Mouse (Mus musculus): ENCODE measurements around the gene Akap7. TPM values are rescaled to one million over a fixed set of nuclear protein-coding genes. Genes with fewer than 3 reads are reported as not detected.
A peak's percentile ranks its signal among the peaks of the same experiment; 100 is the strongest.

Gene Akap7
- polyA plus RNA-seq, 1 experiment from 2014 or later = 19.8 TPM

DNA sequence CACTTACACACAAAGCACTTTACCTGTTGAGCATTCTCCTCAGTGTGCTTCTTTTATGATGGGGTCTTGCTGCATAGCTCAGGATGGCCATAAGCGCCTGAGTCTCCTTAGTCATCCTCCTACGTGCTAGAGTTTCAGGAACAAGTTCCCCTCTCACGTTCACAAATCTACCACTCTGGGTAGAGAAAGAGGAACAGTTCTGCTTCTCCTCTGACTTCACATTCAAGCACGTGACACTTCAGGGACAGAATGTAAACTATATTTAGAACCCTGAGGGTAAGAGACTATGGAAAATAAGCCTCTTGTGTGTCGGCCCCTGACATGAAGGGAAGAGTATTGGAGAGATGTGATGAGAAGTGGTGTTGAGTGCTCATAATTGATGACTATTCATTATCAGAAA is 10.7 kb upstream of the Akap7 start:
- Histone ChIP-seq H3K4me2 (no peak overlapping the region), H3K4me3 (no peak overlapping the region), H3K36me3 (no peaks in the 10 kb centered on the region), H3K27me3 (no peaks in the 10 kb centered on the region), H3K27ac (no peak overlapping the region), H3K9me3 (no peaks in the 10 kb centered on the region), H3K9ac (no peak overlapping the region), H3K4me1 (peaks cover 10% of the 10 kb centered on the region)
- ATAC-seq (ENCODE audit: insufficient number of reproducible peaks, insufficient read depth, low FRiP score, low TSS enrichment, low read depth) = no peak
- 69% methylated on average over 5 of the region's 5 CpGs for WGBS

DNA sequence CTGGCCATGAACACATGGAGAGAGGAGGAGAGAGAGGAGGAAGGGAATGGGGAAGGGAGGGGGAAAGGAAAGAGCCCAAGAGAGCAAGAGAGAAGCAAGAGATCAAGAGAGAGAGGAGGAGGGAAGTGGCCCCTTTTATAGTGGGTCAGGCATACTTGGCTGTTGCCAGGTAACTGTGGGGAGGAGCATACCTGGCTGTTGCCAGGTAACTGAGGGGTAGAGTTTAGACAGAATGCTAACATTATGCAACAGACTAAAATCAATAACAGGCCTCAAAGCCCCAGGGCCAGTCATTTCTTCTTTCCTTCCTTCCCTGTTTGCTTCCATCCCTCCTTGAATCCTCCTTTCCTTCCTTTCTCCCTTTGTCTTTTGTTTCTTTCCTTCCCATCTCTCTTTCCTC is 10.0 kb upstream of the Akap7 start:
- Histone ChIP-seq H3K4me1 (peaks cover 16% of the 10 kb centered on the region), H3K36me3 (no peaks in the 10 kb centered on the region), H3K27ac (no peak overlapping the region), H3K4me2 (no peak overlapping the region), H3K9me3 (no peaks in the 10 kb centered on the region), H3K4me3 (no peak overlapping the region), H3K27me3 (no peaks in the 10 kb centered on the region), H3K9ac (no peak overlapping the region)
- no peak for ATAC-seq (ENCODE audit: insufficient number of reproducible peaks, insufficient read depth, low FRiP score, low TSS enrichment, low read depth)

DNA sequence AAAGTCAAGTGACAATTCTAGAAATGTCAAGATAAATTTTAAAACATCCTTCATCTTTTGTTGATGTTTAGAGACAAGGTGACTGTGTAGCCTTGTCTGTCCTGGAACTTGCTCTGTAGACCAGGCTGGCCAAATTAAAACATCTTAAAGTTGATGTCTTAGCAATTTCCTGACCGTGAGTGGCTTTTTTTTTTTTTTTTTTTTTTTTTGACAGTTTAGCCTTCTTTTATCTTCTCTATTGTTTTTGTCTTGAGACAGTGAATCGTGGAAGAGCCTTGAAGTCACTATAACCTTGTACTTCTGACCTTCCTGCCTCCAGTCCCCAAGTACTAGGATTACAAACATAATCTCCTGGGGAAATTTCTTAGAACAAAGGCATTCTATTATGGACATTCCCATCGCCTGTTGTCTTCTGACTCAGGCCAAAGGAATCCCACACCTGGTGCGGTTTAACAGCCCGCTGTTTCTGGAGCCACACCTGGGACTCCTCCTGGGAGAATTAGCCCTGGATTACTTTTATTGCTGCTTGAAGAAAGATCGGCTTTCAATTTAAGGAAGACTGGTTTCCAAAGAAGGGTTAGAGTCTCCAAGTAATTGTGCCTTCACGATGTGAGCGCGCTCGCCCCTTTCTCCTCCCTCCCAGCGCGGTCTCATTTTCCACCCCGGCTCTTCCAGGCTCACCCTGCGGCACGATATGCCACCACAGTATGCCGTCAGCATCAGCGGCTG is 6.3 kb upstream of the Akap7 start:
- H3K4me2 ChIP-seq = peak overlapping the region; percentile 43

DNA sequence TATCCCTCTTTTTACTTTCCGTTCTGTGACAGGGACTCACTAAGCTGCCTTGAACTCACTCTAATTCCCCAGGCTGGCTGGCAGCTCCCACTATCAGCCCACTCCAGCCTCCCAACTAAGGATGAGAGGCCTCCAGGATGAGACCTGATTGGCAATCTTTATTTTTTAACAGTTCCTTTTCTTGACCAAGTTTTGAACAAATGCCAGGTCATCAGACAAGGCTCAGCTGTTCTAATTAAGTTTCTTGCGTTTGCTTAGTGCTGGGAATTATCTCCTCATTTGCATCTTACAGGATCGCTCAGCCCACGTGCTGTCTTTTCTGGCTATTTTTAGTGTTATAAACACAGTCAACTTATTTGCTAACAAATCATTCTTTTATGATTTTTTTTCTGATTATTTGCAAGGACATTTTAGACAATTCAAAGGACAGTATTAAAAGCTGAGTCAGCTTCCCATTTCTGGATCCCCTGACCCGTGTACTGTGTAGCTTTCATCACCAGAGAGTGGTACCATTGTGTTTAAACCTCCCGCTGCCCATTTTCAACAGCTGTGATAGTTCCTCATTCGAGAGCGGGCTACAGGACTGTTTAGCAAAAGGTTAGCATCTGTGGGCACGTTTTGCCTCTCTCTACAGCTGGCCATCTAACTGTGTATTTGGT is 4.0 kb upstream of the Akap7 start:
- no peaks in the 10 kb centered on the region for H3K36me3 ChIP-seq
- 63% methylated on average over 9 of the region's 9 CpGs for WGBS

More for the DNA sequence above, 6.3 kb upstream of the Akap7 start:
- Histone ChIP-seq H3K27me3 (no peaks in the 10 kb centered on the region), H3K9me3 (no peaks in the 10 kb centered on the region), H3K4me3 (no peak overlapping the region), H3K4me1 (peaks cover 20% of the 10 kb centered on the region), H3K9ac (no peak overlapping the region), H3K27ac (no peak overlapping the region), H3K36me3 (no peaks in the 10 kb centered on the region)
- ATAC-seq (ENCODE audit: insufficient number of reproducible peaks, insufficient read depth, low FRiP score, low TSS enrichment, low read depth) = no peak
- 6% methylated on average over 17 of the region's 17 CpGs for WGBS

DNA sequence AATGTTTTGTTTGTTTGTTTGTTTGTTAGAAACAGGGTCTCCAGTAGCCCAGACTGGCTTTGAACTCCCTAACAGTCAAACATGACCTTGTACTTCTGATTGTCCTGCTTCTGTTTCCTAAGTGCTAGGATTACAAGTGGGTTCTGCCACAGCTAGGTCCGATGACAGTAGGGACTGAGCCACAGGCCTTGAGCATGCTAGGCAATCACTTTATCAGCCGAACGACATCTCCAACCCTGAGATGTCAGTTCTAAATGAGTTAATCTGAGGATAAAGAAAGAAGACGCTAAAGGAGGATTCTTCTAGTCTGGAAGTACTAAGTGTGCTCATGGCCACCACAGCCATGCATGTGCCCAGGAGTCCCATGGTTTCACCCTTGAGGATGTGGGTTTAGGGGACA is 3.1 kb upstream of the Akap7 start:
- H3K4me3 ChIP-seq = no peak overlapping the region
- no peak overlapping the region for H3K9ac ChIP-seq
- ATAC-seq (ENCODE audit: insufficient number of reproducible peaks, insufficient read depth, low FRiP score, low TSS enrichment, low read depth) = no peak
- peaks cover 15% of the 10 kb centered on the region for H3K4me1 ChIP-seq
- no peaks in the 10 kb centered on the region for H3K36me3 ChIP-seq
- WGBS = 79% methylated on average over 4 of the region's 4 CpGs
- H3K9me3 ChIP-seq = no peaks in the 10 kb centered on the region
- H3K27me3 ChIP-seq = no peaks in the 10 kb centered on the region
- no peak overlapping the region for H3K27ac ChIP-seq
- H3K4me2 ChIP-seq = no peak overlapping the region

More for the DNA sequence above, 4.0 kb upstream of the Akap7 start:
- Histone ChIP-seq H3K9me3 (no peaks in the 10 kb centered on the region), H3K4me1 (peaks cover 15% of the 10 kb centered on the region), H3K9ac (no peak overlapping the region), H3K4me2 (no peak overlapping the region), H3K27ac (no peak overlapping the region), H3K27me3 (no peaks in the 10 kb centered on the region), H3K4me3 (no peak overlapping the region)
- ATAC-seq (ENCODE audit: insufficient number of reproducible peaks, insufficient read depth, low FRiP score, low TSS enrichment, low read depth) = no peak

DNA sequence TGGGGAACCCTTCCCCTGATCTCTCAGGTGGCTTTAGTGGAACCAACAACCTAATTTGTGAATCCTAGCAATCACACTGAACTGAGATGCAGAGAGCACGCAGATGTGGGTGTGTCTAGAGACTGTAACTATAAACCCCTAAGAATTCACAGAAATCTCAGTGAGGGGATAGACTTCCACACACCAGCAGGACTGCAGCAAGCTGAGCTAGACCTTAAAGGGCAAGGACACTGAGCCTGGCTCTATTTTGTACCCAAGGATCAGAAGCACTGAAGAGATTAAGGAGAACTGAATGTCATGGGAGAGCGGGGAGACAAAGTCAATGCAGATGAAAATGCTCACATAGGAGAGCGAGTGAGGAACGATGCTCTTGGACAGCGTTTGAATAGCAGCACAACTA is 2.3 kb upstream of the Akap7 start:
- H3K9ac ChIP-seq = no peak overlapping the region
- H3K27ac ChIP-seq = no peak overlapping the region
- no peaks in the 10 kb centered on the region for H3K27me3 ChIP-seq
- no peaks in the 10 kb centered on the region for H3K9me3 ChIP-seq
- no peak overlapping the region for H3K4me3 ChIP-seq
- H3K4me2 ChIP-seq = no peak overlapping the region
- WGBS = 72% methylated on average over 5 of the region's 5 CpGs
- peaks cover 19% of the 10 kb centered on the region for H3K4me1 ChIP-seq
- no peaks in the 10 kb centered on the region for H3K36me3 ChIP-seq
- ATAC-seq (ENCODE audit: insufficient number of reproducible peaks, insufficient read depth, low FRiP score, low TSS enrichment, low read depth) = no peak

DNA sequence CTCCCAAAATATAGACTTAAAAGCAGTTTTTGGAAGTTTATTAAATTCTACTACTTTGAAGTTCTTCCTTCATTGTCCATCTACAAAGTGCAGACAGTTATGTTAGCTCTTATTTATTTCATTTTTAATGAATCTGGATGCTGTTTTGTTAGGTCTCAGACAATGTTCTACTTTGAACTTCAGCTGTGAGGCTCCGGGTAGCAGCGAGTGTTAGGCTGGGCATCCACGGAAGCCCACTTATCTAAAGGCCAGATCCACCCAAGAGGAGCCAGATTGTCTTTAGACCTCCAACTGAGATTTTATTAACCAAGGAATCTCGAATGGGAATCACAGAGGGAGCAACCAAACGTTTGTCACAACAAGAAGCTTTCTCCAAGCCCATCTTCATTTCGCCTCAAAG is 2.5 kb downstream of the Akap7 start:
- no peak for ATAC-seq (ENCODE audit: insufficient number of reproducible peaks, insufficient read depth, low FRiP score, low TSS enrichment, low read depth)
- H3K4me1 ChIP-seq = peaks cover 8% of the 10 kb centered on the region; the same call in 1 of the 2 replicates
- H3K36me3 ChIP-seq = no peaks in the 10 kb centered on the region
- no peak overlapping the region for H3K27ac ChIP-seq
- H3K9me3 ChIP-seq = no peaks in the 10 kb centered on the region
- no peak overlapping the region for H3K4me3 ChIP-seq
- 52% methylated on average over 6 of the region's 6 CpGs for WGBS
- H3K27me3 ChIP-seq = no peaks in the 10 kb centered on the region
- no peak overlapping the region for H3K9ac ChIP-seq
- no peak overlapping the region for H3K4me2 ChIP-seq

DNA sequence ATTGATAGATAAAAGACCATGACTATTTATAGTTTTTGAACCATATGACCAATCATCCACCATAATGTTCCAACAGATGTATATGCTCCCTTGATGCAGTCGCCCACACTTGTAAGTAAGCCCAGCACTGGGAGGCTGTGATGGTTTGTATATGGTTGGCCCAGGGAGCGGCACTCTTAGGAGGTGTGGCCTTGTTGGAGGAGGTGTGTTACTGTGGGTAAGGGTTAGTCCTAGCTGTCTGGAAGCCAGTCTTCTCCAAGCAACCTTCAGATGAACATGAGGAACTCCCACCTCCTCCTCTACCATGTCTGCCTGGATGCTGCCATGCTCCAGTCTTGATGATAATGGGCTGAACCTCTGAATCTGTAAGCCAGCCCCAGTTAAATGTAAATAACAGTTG is 3.1 kb downstream of the Akap7 start:
- 0 out of 2 replicates have a peak, but pooled peaks cover 4% of the 10 kb centered on the region for H3K4me1 ChIP-seq
- no peak for ATAC-seq (ENCODE audit: insufficient number of reproducible peaks, insufficient read depth, low FRiP score, low TSS enrichment, low read depth)
- no peaks in the 10 kb centered on the region for H3K36me3 ChIP-seq
- no peaks in the 10 kb centered on the region for H3K27me3 ChIP-seq
- H3K9me3 ChIP-seq = no peaks in the 10 kb centered on the region
- H3K4me2 ChIP-seq = no peak overlapping the region
- no peak overlapping the region for H3K4me3 ChIP-seq
- no peak overlapping the region for H3K27ac ChIP-seq
- H3K9ac ChIP-seq = no peak overlapping the region
- 98% methylated on average over 2 of the region's 2 CpGs for WGBS

DNA sequence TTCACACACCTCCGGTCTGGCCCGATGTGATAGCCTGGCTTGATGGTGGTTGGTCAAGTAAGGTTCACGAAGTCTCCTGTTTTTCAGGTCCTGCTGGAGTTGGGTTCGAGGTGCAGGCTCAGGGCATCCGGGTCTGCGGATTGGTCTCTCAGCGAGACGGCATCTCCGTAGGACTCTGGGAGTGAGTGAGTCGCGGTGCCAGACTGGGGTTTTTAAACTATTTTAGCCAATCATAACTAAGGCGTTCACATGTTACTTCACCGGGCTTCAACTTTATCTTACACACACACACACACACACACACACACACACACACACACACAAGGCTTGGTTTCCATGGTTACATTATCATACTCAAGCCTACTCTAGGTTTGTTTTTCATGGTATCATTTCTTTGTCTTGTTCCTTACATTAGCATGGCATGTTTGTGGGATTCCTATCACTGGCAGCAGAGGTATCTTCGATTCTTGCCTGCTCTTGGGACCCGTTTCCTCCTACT is 8.6 kb downstream of the Akap7 start:
- H3K27me3 ChIP-seq = no peaks in the 10 kb centered on the region
- 95% methylated on average over 15 of the region's 15 CpGs for WGBS

DNA sequence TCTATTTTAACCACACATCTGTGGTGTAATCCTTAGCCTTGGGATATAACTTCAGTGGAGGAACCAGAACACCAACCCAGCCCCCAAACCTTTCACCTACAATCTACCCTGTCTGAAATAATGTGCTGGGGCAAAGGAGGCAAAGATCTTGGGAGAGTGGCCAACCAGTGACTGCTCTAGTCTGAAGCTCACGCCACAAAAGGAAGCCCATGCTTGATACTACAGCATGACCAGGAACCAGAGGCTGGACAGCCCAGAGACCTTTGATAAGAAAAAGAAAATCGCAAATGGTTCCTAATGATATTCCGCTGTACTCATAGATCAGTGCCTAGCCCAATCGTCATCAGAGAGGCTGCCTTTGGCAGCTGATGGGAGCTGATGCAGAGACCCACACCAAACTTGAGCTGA is 9.4 kb downstream of the Akap7 start:
- Histone ChIP-seq H3K4me2 (peak overlapping the region; percentile 63), H3K9ac (peak overlapping the region; percentile 67; the same call in 1 of the 2 replicates), H3K27me3 (no peaks in the 10 kb centered on the region), H3K36me3 (no peaks in the 10 kb centered on the region), H3K4me3 (peak overlapping the region; percentile 61; the same call in 1 of the 2 replicates), H3K9me3 (no peaks in the 10 kb centered on the region), H3K27ac (no peak overlapping the region), H3K4me1 (peaks cover 24% of the 10 kb centered on the region)
- 77% methylated on average over 4 of the region's 4 CpGs for WGBS
- no peak for ATAC-seq (ENCODE audit: insufficient number of reproducible peaks, insufficient read depth, low FRiP score, low TSS enrichment, low read depth)

More for the DNA sequence above, 8.6 kb downstream of the Akap7 start:
- Histone ChIP-seq H3K36me3 (no peaks in the 10 kb centered on the region), H3K9ac (no peak overlapping the region), H3K4me1 (peaks cover 19% of the 10 kb centered on the region), H3K9me3 (no peaks in the 10 kb centered on the region), H3K4me3 (no peak overlapping the region), H3K27ac (no peak overlapping the region), H3K4me2 (no peak overlapping the region)
- no peak for ATAC-seq (ENCODE audit: insufficient number of reproducible peaks, insufficient read depth, low FRiP score, low TSS enrichment, low read depth)

DNA sequence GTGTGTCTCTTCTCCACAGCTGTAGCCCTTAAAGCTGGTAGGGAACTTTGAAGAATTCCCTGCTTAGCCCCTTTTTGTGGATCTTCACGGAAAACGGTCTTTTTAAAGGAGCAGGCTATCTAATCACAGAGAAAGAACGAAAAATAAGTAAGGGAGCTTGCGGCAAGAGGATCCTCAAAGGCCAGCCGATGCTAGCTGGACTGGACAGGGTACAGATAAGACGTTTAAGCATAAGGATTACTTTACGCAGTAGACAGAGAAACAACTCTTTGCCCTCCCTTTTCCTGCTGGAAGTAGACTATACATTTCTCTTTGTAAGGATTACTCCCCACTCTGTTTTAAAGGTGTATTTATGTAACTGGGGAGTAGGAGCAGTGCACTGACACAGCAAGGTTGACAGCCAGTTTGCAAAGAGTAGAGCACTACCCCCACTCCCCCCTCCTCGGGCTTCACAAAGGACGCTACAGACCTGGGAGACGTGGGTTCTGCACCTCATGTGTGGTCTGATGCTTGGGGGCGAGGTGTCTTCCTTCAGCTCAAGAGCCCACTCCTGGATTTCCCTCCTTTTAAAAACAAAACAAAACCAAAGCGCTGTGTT is 9.9 kb downstream of the Akap7 start:
- 14% methylated on average over 12 of the region's 12 CpGs for WGBS
- Histone ChIP-seq H3K36me3 (no peaks in the 10 kb centered on the region), H3K27ac (peak overlapping the region; percentile 93), H3K4me3 (peak overlapping the region; percentile 61), H3K4me1 (peaks cover 24% of the 10 kb centered on the region), H3K4me2 (peak overlapping the region; percentile 63), H3K9me3 (no peaks in the 10 kb centered on the region), H3K9ac (peak overlapping the region; percentile 67), H3K27me3 (no peaks in the 10 kb centered on the region)
- ATAC-seq (ENCODE audit: insufficient number of reproducible peaks, insufficient read depth, low FRiP score, low TSS enrichment, low read depth) = no peak

All from embryonic facial prominence, embryonic 13.5 days (tissue).